Mouse (Mus musculus) liver, postnatal 0 days (tissue): ENCODE data around the gene Wipf1. TPM values are rescaled to one million over a fixed set of nuclear protein-coding genes. Genes with fewer than 3 reads are reported as not detected.

ENCODE experiments used
- ATAC-seq: fragments of 200-750 bp; cut with Nextera tagmentation; 2 replicates; pipeline ENCODE4 v1.8.0; 2017; ENCODE audit warnings: mild to moderate bottlenecking, moderate library complexity
- DNase-seq: peaks from one replicate; pipeline ENCODE4 v3.0.0-alpha.2; 2016
- H3K27ac ChIP-seq: fragments of 300-500 bp; sonication (generic); 2 replicates; pipeline ENCODE4 v1.5.1; 2014; ENCODE audit warnings: antibody characterized with exemption, moderate library complexity, mild to moderate bottlenecking, low read depth
- H3K27me3 ChIP-seq: fragments of 300-500 bp; sonication (generic); 2 replicates; pipeline ENCODE4 v1.6.1; 2014; ENCODE audit warnings: low read length, control low read depth, mixed read lengths; ENCODE audit not compliant: insufficient read depth
- H3K36me3 ChIP-seq: fragments of 300-500 bp; sonication (generic); replicated peaks from 2 replicates; pipeline ENCODE4 v1.6.1; 2014; ENCODE audit warnings: mild to moderate bottlenecking, control low read depth, low read length, moderate library complexity, mixed read lengths; ENCODE audit not compliant: insufficient read depth
- H3K4me1 ChIP-seq: fragments of 300-500 bp; sonication (generic); 2 replicates; pipeline ENCODE4 v1.6.1; 2014; ENCODE audit warnings: antibody characterized with exemption, mild to moderate bottlenecking, control low read depth; ENCODE audit not compliant: insufficient read depth
- H3K4me2 ChIP-seq: fragments of 300-500 bp; sonication (generic); 2 replicates; pipeline ENCODE4 v1.6.1; 2014; ENCODE audit warnings: low read depth, mild to moderate bottlenecking, low read length, moderate library complexity, mixed read lengths
- H3K4me3 ChIP-seq: fragments of 300-500 bp; sonication (generic); 2 replicates; pipeline ENCODE4 v1.5.1; 2014; ENCODE audit warnings: low read depth, low read length
- H3K9ac ChIP-seq: fragments of 300-500 bp; sonication (generic); replicated peaks from 2 replicates; pipeline ENCODE4 v1.6.1; 2014; ENCODE audit warnings: mild to moderate bottlenecking, moderate library complexity
- H3K9me3 ChIP-seq: fragments of 300-500 bp; sonication (generic); 2 replicates; pipeline ENCODE4 v1.6.1; 2016; ENCODE audit warnings: mild to moderate bottlenecking, control low read depth, low read length, mixed read lengths
- CTCF ChIP-seq: sonication (generic); IDR thresholded peaks from 2 replicates; pipeline ENCODE4 v1.5.1; 2016; ENCODE audit warnings: antibody characterized with exemption, low read depth
- EP300 ChIP-seq: IDR thresholded peaks from 2 replicates; pipeline ENCODE4 v1.6.1; 2016; ENCODE audit warnings: antibody characterized with exemption, low read depth, mild to moderate bottlenecking
- WGBS: fragments of 180-500 bp; shearing (Covaris S2); extraction: QIAGEN DNeasy Blood & Tissue Kit; methylation state at CpG from one replicate; pipeline ENCODE4 v1.1.7; 2014; ENCODE audit not compliant: insufficient replicate concordance; 5-methylcytosine and 5-hydroxymethylcytosine counted together
- polyA plus RNA-seq: library from polyadenylated mRNA; unstranded; fragments of >200 nt; fragmentation: Nextera tagmentation; extraction: Ambion mirVana; gene quantifications from 2 replicates; pipeline ENCODE4 v1.2.1, GENCODE M21; 2015

Gene Wipf1
- polyA plus RNA-seq, 1 experiment from 2014 or later: 4.3 TPM

DNA sequence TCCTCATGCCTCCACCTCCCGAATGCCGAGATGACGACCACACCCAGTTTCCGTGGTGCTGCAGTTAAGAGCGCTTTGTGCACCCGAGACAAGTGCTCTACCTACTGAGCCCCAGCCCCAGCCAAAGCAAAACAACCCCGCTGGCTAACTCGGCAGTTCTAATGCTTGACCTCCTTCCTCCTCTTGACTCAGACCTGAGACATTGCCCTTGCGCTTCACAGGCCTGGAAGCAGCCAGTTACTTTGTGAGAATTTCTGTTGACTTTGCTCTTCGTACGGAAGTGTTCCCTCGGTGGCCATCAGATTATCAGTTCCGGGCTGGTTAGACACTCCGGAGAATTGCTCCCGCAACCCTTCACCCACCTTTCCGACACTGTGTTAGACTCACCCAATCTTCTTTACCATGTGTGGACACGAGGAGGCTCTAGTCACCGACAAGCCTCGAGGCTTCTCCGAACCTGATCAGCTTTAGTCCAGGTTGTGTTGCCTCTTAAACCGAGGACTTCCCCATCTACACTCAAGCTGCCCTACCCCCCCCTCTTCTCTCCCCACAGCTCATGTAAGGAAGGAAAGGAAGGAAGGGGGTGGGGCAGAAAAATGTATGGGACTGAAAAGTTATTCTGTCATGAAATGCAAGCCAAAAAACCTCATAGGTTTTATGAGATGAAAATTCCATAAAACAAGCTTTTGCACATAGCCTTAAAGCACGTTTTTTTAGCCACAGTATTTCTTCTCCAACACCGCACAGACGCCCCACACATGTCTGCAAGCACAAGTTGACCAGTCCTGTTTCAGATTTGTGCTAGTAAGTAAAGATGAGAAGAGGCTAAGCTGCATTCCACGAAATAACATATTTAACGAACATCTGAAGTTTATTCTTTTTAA lies 44.1 kb downstream of the Wipf1 start:
- Histone ChIP-seq H3K27me3 (no peaks in the 10 kb centered on the region), H3K27ac (peak overlapping the region; percentile 90), H3K9ac (peak overlapping the region; percentile 64), H3K36me3 (peaks cover 9% of the 10 kb centered on the region; the same call in 1 of the 2 replicates), H3K4me1 (peaks cover 33% of the 10 kb centered on the region), H3K4me2 (peak overlapping the region; percentile 76), H3K9me3 (no peaks in the 10 kb centered on the region), H3K4me3 (peak overlapping the region; percentile 53)
- TF ChIP-seq EP300: peak; percentile 47
- TF ChIP-seq CTCF: peak; percentile 27; the same call in 1 of the 2 replicates
- ATAC-seq (peak; percentile 85), DNase-seq (peak; percentile 73)
- WGBS: 21% methylated on average over 26 of the region's 26 CpGs

GRCm38 (mm10) chr2:73484561-73485235 lies 44.8 kb downstream of the Wipf1 start:
- WGBS: 18% methylated on average over 15 of the region's 15 CpGs
- peak; percentile 28 for ATAC-seq
- Histone ChIP-seq H3K27ac (peak overlapping the region; percentile 90), H3K9me3 (no peaks in the 10 kb centered on the region), H3K27me3 (no peaks in the 10 kb centered on the region), H3K4me2 (peak overlapping the region; percentile 76), H3K36me3 (peaks cover 10% of the 10 kb centered on the region; the same call in 1 of the 2 replicates), H3K4me1 (peaks cover 30% of the 10 kb centered on the region), H3K9ac (peak overlapping the region; percentile 64), H3K4me3 (peak overlapping the region; percentile 53)
- no peak for DNase-seq
- TF ChIP-seq EP300 (no peak), CTCF (no peak)

GRCm38 (mm10) chr2:73478805-73479204 lies 50.7 kb downstream of the Wipf1 start:
- H3K4me3 ChIP-seq: no peak overlapping the region
- peak; percentile 38 for TF ChIP-seq CTCF
- TF ChIP-seq EP300: no peak
- H3K9ac ChIP-seq: no peak overlapping the region
- H3K9me3 ChIP-seq: no peaks in the 10 kb centered on the region
- no peak for ATAC-seq
- peaks cover 10% of the 10 kb centered on the region; the same call in 1 of the 2 replicates for H3K36me3 ChIP-seq
- no peak overlapping the region for H3K27ac ChIP-seq
- H3K4me1 ChIP-seq: peaks cover 25% of the 10 kb centered on the region
- no peak for DNase-seq
- no peaks in the 10 kb centered on the region for H3K27me3 ChIP-seq
- WGBS: 86% methylated on average over 6 of the region's 6 CpGs
- H3K4me2 ChIP-seq: no peak overlapping the region

DNA sequence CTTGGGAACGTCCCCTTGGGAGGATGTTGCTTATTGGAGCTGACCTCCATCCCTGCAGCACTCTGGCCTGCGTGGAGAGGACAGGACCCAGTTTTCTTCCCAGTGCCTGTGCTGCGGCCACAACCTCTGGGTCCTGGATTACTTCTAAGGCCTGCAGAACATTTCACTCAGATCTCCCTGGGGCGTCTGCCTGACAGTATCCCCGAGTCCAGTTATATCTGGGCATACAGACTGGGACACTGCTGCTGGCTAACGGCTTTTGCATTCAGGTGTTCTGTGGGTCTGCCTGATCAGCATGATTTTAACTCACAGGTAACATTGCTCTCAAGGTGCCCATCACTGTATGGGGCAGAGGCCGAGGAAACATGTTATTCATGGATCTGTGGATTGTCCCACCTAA lies 52.0 kb downstream of the Wipf1 start:
- no peak overlapping the region for H3K4me3 ChIP-seq
- H3K27me3 ChIP-seq: no peaks in the 10 kb centered on the region
- peaks cover 10% of the 10 kb centered on the region; the same call in 1 of the 2 replicates for H3K36me3 ChIP-seq
- H3K9me3 ChIP-seq: no peaks in the 10 kb centered on the region
- 85% methylated on average over 7 of the region's 7 CpGs for WGBS
- no peak for DNase-seq
- no peak overlapping the region for H3K4me2 ChIP-seq
- peak overlapping the region; percentile 16; the same call in 1 of the 2 replicates for H3K27ac ChIP-seq
- H3K4me1 ChIP-seq: peaks cover 20% of the 10 kb centered on the region
- H3K9ac ChIP-seq: no peak overlapping the region
- TF ChIP-seq EP300 (no peak), CTCF (no peak)
- no peak for ATAC-seq

DNA sequence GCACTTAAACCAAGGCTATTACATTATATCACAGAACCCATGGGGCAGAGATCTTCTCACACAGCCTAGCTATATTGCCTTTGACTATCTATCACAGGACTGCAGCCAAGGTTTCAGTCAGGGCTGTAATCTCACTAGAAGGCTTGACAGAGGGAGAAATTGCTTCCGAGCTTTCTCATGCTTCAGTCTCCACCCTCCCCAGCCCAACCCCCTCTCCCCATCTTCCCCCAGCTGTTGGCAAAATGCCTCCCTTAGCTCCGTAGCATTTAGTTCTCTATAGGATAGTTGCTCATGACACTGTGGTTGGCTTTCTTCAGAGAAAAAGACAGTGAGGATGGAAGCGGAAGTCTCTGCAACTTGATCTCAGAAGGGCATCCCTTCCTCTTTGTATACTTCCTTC lies 54.0 kb downstream of the Wipf1 start:
- WGBS: 31% methylated on average over 3 of the region's 3 CpGs
- H3K27ac ChIP-seq: peak overlapping the region; percentile 7; the same call in 1 of the 2 replicates
- ATAC-seq (peak; percentile 83), DNase-seq (peak; percentile 51)
- H3K4me3 ChIP-seq: no peak overlapping the region
- no peak overlapping the region for H3K9ac ChIP-seq
- peaks cover 20% of the 10 kb centered on the region for H3K4me1 ChIP-seq
- H3K9me3 ChIP-seq: no peaks in the 10 kb centered on the region
- no peaks in the 10 kb centered on the region for H3K27me3 ChIP-seq
- no peak overlapping the region for H3K4me2 ChIP-seq
- TF ChIP-seq EP300 (peak; percentile 57; the same call in 1 of the 2 replicates), CTCF (no peak)
- H3K36me3 ChIP-seq: peaks cover 1% of the 10 kb centered on the region; the same call in 1 of the 2 replicates

DNA sequence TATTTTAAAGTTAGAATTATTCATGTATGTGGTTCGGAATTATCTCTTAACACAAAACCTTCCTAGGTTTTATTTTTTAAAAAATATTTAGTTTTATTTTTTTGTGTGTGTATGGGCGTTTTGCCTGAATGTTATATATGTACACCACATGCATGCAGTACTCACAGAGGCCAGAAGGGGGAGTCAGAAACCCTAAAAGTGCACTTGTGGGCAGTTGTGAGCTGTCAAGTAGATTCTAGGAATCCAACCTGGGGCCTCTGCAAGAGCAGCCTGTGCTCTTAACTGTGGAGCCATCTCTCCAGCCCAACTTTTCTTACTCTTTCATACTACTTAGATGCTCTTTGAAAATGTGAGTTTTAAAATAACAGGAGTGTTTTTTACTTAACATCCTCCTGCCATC lies 57.4 kb downstream of the Wipf1 start:
- Histone ChIP-seq H3K4me1 (peaks cover 27% of the 10 kb centered on the region), H3K4me3 (no peak overlapping the region), H3K27me3 (no peaks in the 10 kb centered on the region), H3K36me3 (no peaks in the 10 kb centered on the region), H3K4me2 (no peak overlapping the region), H3K9me3 (no peaks in the 10 kb centered on the region), H3K27ac (no peak overlapping the region), H3K9ac (no peak overlapping the region)
- peak; percentile 67 for TF ChIP-seq CTCF
- no peak for TF ChIP-seq EP300
- DNase-seq (peak; percentile 63), ATAC-seq (no peak)
- WGBS: 83% methylated on average over 2 of the region's 2 CpGs
